Mouse (Mus musculus): Measurements from ENCODE around the gene Srd5a1. TPM values are rescaled to one million over a fixed set of nuclear protein-coding genes. Genes with fewer than 3 reads are reported as not detected.

Gene Srd5a1
- total RNA-seq, 2 experiments from 2014 or later, result 0.86 to 1.9 TPM

DNA sequence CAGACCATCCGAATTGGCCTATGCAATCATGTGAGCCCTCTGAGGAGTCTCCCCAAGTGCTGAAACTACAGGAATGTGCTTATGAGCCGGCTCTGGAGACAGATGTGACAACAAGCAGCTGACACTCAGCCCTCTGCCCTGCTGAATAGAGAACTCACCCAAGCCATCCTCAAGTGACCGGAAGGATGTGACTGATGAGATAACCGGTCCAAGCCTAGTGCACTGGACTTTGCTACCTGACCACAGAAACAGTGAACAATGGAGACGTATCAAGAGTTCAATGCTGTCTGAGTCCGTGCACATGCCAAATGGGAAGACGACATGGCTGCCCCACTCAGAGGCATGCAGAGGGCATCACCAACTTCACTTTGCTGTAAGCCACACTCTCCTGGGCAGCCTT lies 82.7 kb downstream of the Srd5a1 start:
- intact Hi-C loops (cut with DNase I; ENCODE audit: low total_unique reads), result no loop called here
- no peak for DNase-seq

DNA sequence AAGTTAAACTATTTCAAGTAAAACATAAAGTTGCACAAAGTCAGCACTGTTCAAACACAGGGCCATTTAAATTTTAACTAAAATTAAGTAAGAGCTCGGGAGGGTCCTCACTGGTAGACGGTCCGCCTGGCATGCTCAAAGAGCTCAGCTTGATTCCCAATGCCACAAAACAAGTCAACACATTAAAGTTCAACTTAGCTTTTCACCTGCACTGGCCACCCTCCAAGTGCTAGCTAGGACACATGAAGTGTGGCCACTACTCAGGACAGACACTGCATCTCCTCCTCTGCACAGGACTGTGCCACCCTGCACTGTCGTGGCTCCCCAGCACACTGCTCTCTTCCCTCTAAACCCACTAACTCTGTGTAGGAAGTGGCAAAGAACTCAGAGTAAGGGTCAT lies 85.4 kb downstream of the Srd5a1 start:
- intact Hi-C loops (cut with DNase I; ENCODE audit: low total_unique reads), result no loop called here
- DNase-seq, result no peak

DNA sequence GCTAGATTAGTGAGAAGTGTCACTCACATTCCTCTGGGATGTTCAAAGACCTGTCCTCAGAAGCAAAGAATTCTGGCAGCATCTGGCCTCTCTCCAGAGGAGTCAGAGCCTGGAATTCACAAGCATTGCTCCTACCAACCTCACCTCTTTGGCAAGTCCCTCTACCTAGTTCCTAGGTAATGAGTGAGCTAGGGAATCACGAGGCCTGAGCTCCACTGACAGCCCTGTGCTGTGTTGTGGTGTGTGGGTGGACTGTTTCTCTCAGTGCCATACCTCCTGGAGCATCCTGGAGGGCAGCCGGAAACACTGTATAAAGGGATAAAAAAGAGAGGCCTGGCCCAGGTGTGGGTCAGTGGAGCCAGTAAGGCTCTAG lies 87.1 kb downstream of the Srd5a1 start:
- no peak for DNase-seq
- intact Hi-C loops (cut with DNase I; ENCODE audit: low total_unique reads), result no loop called here

Other genes starting within 250 kb of the Srd5a1 start
- 10 to 100 TPM; 39.5 to 44.5 TPM for gene Nsun2, start 77.7 kb downstream of the Srd5a1 start, total RNA-seq (2021)
- gene Tent4a, start 76.8 kb downstream of the Srd5a1 start, total RNA-seq (2021), result 1 to 10 TPM; 6.8 to 9.4 TPM
- gene Ube2ql1, start 128.4 kb upstream of the Srd5a1 start, total RNA-seq (2021), result under 1 TPM; 0.33 to 0.45 TPM
- gene Med10, start 191.0 kb upstream of the Srd5a1 start, total RNA-seq (2021), result 10 to 100 TPM; 13.9 to 14.6 TPM

Measured in gastrocnemius, postnatal 14 days (tissue).